Mouse (Mus musculus): ENCODE measurements around the gene Grasp. TPM values are rescaled to one million over a fixed set of nuclear protein-coding genes. Genes with fewer than 3 reads are reported as not detected.

Gene Grasp
- 24.5 and 33.4 TPM in 2 replicates for polyA plus RNA-seq (2012)

DNA sequence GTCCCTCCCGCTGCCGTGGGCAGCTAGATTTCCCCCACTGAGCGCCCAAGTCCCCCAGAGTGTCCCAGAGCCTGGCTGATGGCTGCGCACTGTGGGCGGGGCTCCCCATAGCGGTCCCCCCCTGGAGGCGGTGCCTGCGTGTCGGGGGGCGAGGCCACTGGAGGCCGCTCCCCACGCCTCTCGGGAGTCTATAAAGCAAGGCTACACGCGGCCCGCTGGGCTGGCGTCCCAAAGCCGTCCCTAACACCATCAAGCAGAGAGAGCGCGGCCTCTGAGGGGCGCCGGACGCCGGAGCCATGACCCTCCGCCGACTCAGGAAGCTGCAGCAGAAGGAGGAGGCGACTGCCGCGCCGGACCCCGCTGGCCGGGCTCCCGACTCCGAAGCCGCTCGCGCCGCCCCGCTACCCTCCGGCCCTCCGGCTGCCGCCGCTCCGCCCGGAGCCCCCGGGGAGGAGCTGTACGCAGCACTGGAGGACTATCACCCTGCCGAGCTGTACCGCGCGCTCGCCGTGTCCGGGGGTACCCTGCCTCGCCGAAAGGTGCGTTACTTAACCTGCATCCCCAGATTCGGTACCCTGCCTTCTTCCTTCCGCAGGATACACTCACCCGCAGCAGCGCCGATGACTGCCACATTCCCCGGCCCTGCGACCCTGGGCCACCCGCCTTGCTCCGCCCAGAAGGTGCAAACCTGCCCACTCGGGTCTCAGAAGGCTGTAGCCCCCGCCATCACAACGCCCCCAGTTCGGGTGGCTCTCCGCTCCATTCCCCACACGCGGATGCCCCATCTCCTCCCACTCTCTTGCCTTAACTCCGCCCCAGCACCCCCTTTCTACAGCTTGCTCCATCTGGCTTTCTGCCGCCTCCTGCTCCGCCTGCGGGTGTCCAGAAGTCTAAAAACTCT lies at the start of gene Grasp:
TSS of gene Grasp (plus strand) at position 183 of the 901 bp plus-strand sequence.

DNA sequence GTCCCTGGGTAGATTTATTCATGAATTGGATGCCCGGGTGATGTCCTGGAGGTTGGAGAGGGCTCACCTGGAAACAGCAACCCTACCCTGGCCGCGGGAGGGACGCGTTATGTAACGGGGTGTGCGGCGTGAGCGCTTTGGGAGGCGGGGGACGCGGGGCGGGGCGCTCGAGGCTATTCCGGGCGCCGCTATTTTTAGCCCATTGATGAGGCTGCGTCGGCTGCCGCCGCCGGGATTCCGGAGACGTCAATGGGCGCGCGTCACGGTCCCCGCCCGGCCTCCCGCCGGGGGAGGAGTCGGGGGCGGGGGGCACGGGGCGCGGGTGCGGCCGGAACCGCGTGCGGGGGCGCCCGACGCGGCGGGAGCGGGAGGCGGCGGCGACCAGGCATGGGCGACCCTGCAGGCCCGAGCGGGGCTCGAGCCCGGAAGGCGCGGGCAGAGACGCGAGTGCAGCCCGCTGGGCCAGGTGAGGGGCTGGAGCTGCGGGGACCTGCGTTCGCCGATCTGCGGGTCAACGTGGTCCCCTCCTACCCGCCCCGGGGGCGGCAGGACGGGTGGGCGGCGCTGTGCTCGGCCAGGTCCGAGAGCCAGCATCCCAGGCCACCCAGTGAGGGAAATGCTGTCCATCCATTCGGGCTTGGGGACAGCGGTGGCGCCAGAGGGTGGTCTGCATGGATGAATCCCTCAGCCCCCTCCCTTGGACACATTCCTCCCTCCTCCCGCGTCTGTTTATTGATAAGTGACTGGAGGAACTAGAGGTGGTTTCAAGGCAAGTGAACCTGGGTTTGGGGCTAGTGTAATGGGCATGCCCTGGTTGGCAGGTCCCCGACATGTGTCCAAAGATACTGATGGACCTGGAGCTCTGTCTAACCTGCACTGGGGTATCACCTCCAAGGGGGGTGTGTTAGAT lies 30.2 kb downstream of the Grasp start, which contains the start of gene Nr4a1:
TSS of gene Nr4a1 (plus strand) at position 384 of the 910 bp plus-strand sequence.

Other genes starting within 250 kb of the Grasp start
- gene Gm47841, start 176.8 kb upstream of the Grasp start, polyA plus RNA-seq (2012), result not detected in 2 replicates
- gene Fignl2, start 145.6 kb upstream of the Grasp start, polyA plus RNA-seq (2012), result 0.03 and 0.06 TPM in 2 replicates
- gene Ankrd33, start 108.4 kb upstream of the Grasp start, polyA plus RNA-seq (2012), result not detected in 2 replicates
- 2.0 and 6.2 TPM in 2 replicates for gene Acvrl1, start 95.7 kb upstream of the Grasp start, polyA plus RNA-seq (2012)
- gene Acvr1b, start 50.1 kb upstream of the Grasp start, polyA plus RNA-seq (2012), result 6.0 and 6.1 TPM in 2 replicates
- 218 and 261 TPM in 2 replicates for gene Nr4a1, start 30.1 kb downstream of the Grasp start, polyA plus RNA-seq (2012)
- 68.8 and 70.0 TPM in 2 replicates for gene Atg101, start 60.1 kb downstream of the Grasp start, polyA plus RNA-seq (2012)
- gene 6030408B16Rik, start 69.0 kb downstream of the Grasp start, polyA plus RNA-seq (2012), result 0.05 and 0.25 TPM in 2 replicates
- 1.8 and 1.9 TPM in 2 replicates for gene Krt80, start 146.0 kb downstream of the Grasp start, polyA plus RNA-seq (2012)
- 0.37 and 1.1 TPM in 2 replicates for gene Krt7, start 186.9 kb downstream of the Grasp start, polyA plus RNA-seq (2012)
- gene Krt87, start 214.6 kb downstream of the Grasp start, polyA plus RNA-seq (2012), result 0.03 TPM in 1 of 2 replicates, not detected in the other
- not detected in 2 replicates for gene Krt88, start 223.6 kb downstream of the Grasp start, polyA plus RNA-seq (2012)
- not detected in 2 replicates for gene Krt81, start 239.6 kb downstream of the Grasp start, polyA plus RNA-seq (2012)
- gene Krt86, start 249.3 kb downstream of the Grasp start, polyA plus RNA-seq (2012), result 0.08 and 0.31 TPM in 2 replicates